Comparison of ENCODE assay signal across 9 mouse cellular contexts in the genomic region with DNA sequence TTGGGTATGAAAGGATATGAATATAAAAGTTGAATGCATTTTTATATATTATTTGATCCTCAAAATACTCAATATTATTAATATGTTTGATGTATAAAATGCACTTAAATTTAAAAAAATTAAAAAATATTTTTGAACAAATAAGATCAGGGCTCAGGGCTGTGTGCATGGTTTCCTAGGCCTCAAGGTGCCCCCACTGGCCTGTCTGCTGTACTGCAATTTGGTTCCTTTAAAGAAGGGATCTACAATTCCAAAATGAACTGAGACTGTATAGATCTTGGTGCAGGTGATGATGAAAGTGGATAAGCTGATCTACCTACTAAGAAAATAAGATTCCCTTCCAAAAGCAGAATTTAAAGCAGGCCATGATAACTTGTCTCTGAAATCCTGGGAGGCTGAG. TPM values are rescaled to one million over a fixed set of nuclear protein-coding genes. Genes with fewer than 3 reads are reported as not detected.
DNase-seq lines count a peak whose midpoint lies in the region; ATAC-seq and TF ChIP-seq lines count a peak whose summit lies in the region.
"Had no signal": no experiment of that assay in that cellular context is flagged by ENCODE, and none has a peak within 500 bp of the region (broad histone marks: within the 10 kb centered on the region; RNA-seq: fewer than 3 reads in every experiment).

No protein-coding gene starts in this region.

- TF ChIP-seq POLR2A in heart, adult 2 months (IDR thresholded peaks at IDR 0.05; ENCODE audit: insufficient read depth, low read depth, low read length), result no peak
- no peak for TF ChIP-seq POLR2A in brain, embryonic 14.5 days (IDR thresholded peaks at IDR 0.05; ENCODE audit: borderline replicate concordance, extremely low read depth, insufficient read depth, insufficient read length, poor library complexity, severe bottlenecking)
- TF ChIP-seq POLR2A in small intestine, adult 2 months (IDR thresholded peaks at IDR 0.05; ENCODE audit: low read depth, low read length), result no peak

- peak; percentile 56 for TF ChIP-seq CTCF in heart, adult 2 months (IDR thresholded peaks at IDR 0.05)
- TF ChIP-seq CTCF in midbrain, postnatal 0 days (IDR thresholded peaks at IDR 0.05), result peak; percentile 39; the same call in 1 of the 2 replicates
- TF ChIP-seq CTCF in brain, embryonic 14.5 days (IDR thresholded peaks at IDR 0.05; ENCODE audit: borderline replicate concordance, extremely low read depth, insufficient read depth, insufficient read length), result peak; percentile 44; the same call in 1 of the 2 replicates
- TF ChIP-seq CTCF in small intestine, adult 2 months (IDR thresholded peaks at IDR 0.05; ENCODE audit: extremely low read depth, insufficient read length, insufficient replicate concordance, low read depth, low read length), result peak; percentile 39; the same call in 1 of the 2 replicates

- no peaks in the 10 kb centered on the region for H3K36me3 ChIP-seq in heart, adult 2 months (ENCODE audit: control insufficient read depth, insufficient read depth, low read length)
- H3K36me3 ChIP-seq in midbrain, postnatal 0 days (ENCODE audit: insufficient read depth, low read length), result no peaks in the 10 kb centered on the region
- no peaks in the 10 kb centered on the region for H3K36me3 ChIP-seq in midbrain, embryonic 15.5 days (replicated peaks)
- no peaks in the 10 kb centered on the region for H3K36me3 ChIP-seq in small intestine, adult 2 months (ENCODE audit: control insufficient read depth, insufficient read depth, low read length)

- intact Hi-C loops in heart, adult 2 months (cut with DNase I), result no loop called here
- intact Hi-C loops in heart, postnatal 14 days (cut with DNase I), result no loop called here

- no peak overlapping the region for H3K9ac ChIP-seq in heart, adult 2 months (ENCODE audit: low read depth, low read length)
- no peak overlapping the region for H3K9ac ChIP-seq in midbrain, postnatal 0 days (replicated peaks; ENCODE audit: low read length, poor library complexity, severe bottlenecking)
- H3K9ac ChIP-seq in midbrain, embryonic 15.5 days, result no peak overlapping the region
- H3K9ac ChIP-seq: forebrain, embryonic 13.5 days had no signal

- H3K4me3 ChIP-seq in heart, adult 2 months, result no peak overlapping the region
- H3K4me3 ChIP-seq in midbrain, postnatal 0 days (ENCODE audit: low read depth, low read length), result no peak overlapping the region
- no peak overlapping the region for H3K4me3 ChIP-seq in midbrain, embryonic 15.5 days
- no peak overlapping the region for H3K4me3 ChIP-seq in small intestine, adult 2 months (ENCODE audit: low read depth, low read length)
- H3K4me3 ChIP-seq: forebrain, embryonic 13.5 days had no signal

- H3K4me2 ChIP-seq in midbrain, postnatal 0 days (ENCODE audit: low read depth, low read length, poor library complexity, severe bottlenecking), result no peak overlapping the region
- no peak overlapping the region for H3K4me2 ChIP-seq in midbrain, embryonic 15.5 days
- H3K4me2 ChIP-seq: forebrain, embryonic 13.5 days had no signal

- DNase-seq in heart, adult 2 months, result no peak
- no peak for DNase-seq in heart, postnatal 14 days
- no peak for DNase-seq in midbrain, postnatal 0 days (ENCODE audit: low spot score)
- DNase-seq in brain, embryonic 14.5 days (ENCODE audit: low read depth), result no peak
- no peak for DNase-seq in cerebellum, adult 8-10 months
- no peak for DNase-seq in urinary bladder, adult 2 months (ENCODE audit: low spot score)

- no peak overlapping the region for H3K27ac ChIP-seq in heart, adult 2 months
- H3K27ac ChIP-seq in midbrain, postnatal 0 days (ENCODE audit: low read depth, low read length), result no peak overlapping the region
- H3K27ac ChIP-seq in midbrain, embryonic 15.5 days, result no peak overlapping the region
- no peak overlapping the region for H3K27ac ChIP-seq in small intestine, adult 2 months (ENCODE audit: insufficient read depth, low read depth, low read length)
- H3K27ac ChIP-seq: forebrain, embryonic 13.5 days had no signal

- H3K4me1 ChIP-seq in heart, adult 2 months (ENCODE audit: control insufficient read depth, insufficient read depth, low read length), result no peaks in the 10 kb centered on the region
- H3K4me1 ChIP-seq in midbrain, postnatal 0 days (ENCODE audit: insufficient read depth, low read length), result no peaks in the 10 kb centered on the region
- H3K4me1 ChIP-seq in midbrain, embryonic 15.5 days, result no peaks in the 10 kb centered on the region
- H3K4me1 ChIP-seq in small intestine, adult 2 months (ENCODE audit: control insufficient read depth, insufficient read depth, insufficient read length, low read length), result no peaks in the 10 kb centered on the region
- H3K4me1 ChIP-seq: forebrain, embryonic 13.5 days had no signal

- no peaks in the 10 kb centered on the region for H3K9me3 ChIP-seq in midbrain, postnatal 0 days (ENCODE audit: low read length)
- H3K9me3 ChIP-seq in midbrain, embryonic 15.5 days, result no peaks in the 10 kb centered on the region
- H3K9me3 ChIP-seq: forebrain, embryonic 13.5 days had no signal

- TF ChIP-seq EP300 in heart, adult 2 months (IDR thresholded peaks at IDR 0.05; ENCODE audit: insufficient read depth, low read depth, low read length), result no peak

- no peaks in the 10 kb centered on the region for H3K79me2 ChIP-seq in heart, adult 2 months (replicated peaks; ENCODE audit: control insufficient read depth, insufficient read depth, low read length)

- ATAC-seq in midbrain, postnatal 0 days (ENCODE audit: low FRiP score), result no peak
- ATAC-seq in midbrain, embryonic 15.5 days (replicated peaks), result no peak
- ATAC-seq: forebrain, embryonic 13.5 days had no signal

- H3K27me3 ChIP-seq in heart, adult 2 months (ENCODE audit: control insufficient read depth, insufficient read depth, low read length), result no peaks in the 10 kb centered on the region
- H3K27me3 ChIP-seq in midbrain, postnatal 0 days (ENCODE audit: insufficient read depth, low read length), result no peaks in the 10 kb centered on the region
- no peaks in the 10 kb centered on the region for H3K27me3 ChIP-seq in midbrain, embryonic 15.5 days (replicated peaks)
- no peaks in the 10 kb centered on the region for H3K27me3 ChIP-seq in small intestine, adult 2 months (ENCODE audit: control insufficient read depth, insufficient read depth, low read length)
- H3K27me3 ChIP-seq: forebrain, embryonic 13.5 days had no signal

RNA-seq across cellular contexts. Expression of a gene that starts 14.8 kb away (rescaled TPM):
- total RNA-seq in heart, adult 2 months (2021), result under 1 TPM; 0.21 to 0.89 TPM
- 0.06 and 0.32 TPM in 2 replicates for polyA plus RNA-seq in heart, adult 2 months (2012; rRNA removed)
- 1 to 10 TPM; 2.4 to 6.8 TPM for total RNA-seq in heart, postnatal 14 days (2021)
- 1.2 and 1.7 TPM in 2 replicates for total RNA-seq in midbrain, postnatal 0 days (2014; rRNA removed)
- polyA plus RNA-seq in midbrain, postnatal 0 days (2015; fragmentation: Nextera tagmentation; extraction: Ambion mirVana), result 1.9 and 2.2 TPM in 2 replicates
- polyA plus RNA-seq in midbrain, embryonic 15.5 days (2015; fragmentation: Nextera tagmentation; extraction: Ambion mirVana), result 6.8 and 7.8 TPM in 2 replicates
- 11.5 and 16.3 TPM in 2 replicates for polyA plus RNA-seq in brain, embryonic 14.5 days (2012; rRNA removed)
- 0.42 and 2.5 TPM in 2 replicates for polyA plus RNA-seq in small intestine, adult 2 months (2012; rRNA removed)
- 2.4 and 2.8 TPM in 2 replicates for polyA plus RNA-seq in urinary bladder, adult 2 months (2012; rRNA removed)

RNA-seq across cellular contexts. Expression of a gene that starts 17.2 kb away (rescaled TPM):
- 10 to 100 TPM; 10.3 to 11.3 TPM for total RNA-seq in heart, adult 2 months (2021)
- 7.4 and 8.8 TPM in 2 replicates for polyA plus RNA-seq in heart, adult 2 months (2012; rRNA removed)
- 10 to 100 TPM; 15.1 to 16.2 TPM for total RNA-seq in heart, postnatal 14 days (2021)
- total RNA-seq in midbrain, postnatal 0 days (2014; rRNA removed), result 29.7 and 29.9 TPM in 2 replicates
- polyA plus RNA-seq in midbrain, postnatal 0 days (2015; fragmentation: Nextera tagmentation; extraction: Ambion mirVana), result 36.5 and 45.5 TPM in 2 replicates
- 31.9 and 36.0 TPM in 2 replicates for polyA plus RNA-seq in midbrain, embryonic 15.5 days (2015; fragmentation: Nextera tagmentation; extraction: Ambion mirVana)
- 20.1 and 23.4 TPM in 2 replicates for polyA plus RNA-seq in brain, embryonic 14.5 days (2012; rRNA removed)
- 11.7 and 33.1 TPM in 2 replicates for polyA plus RNA-seq in small intestine, adult 2 months (2012; rRNA removed)
- polyA plus RNA-seq in urinary bladder, adult 2 months (2012; rRNA removed), result 14.4 and 16.0 TPM in 2 replicates
